Mouse (Mus musculus): ENCODE measurements around the gene Plpp3. TPM values are rescaled to one million over a fixed set of nuclear protein-coding genes. Genes with fewer than 3 reads are reported as not detected.
A peak's percentile ranks its signal among the peaks of the same experiment; 100 is the strongest.

Plpp3 gene
- polyA plus RNA-seq, 1 experiment from 2014 or later = 14.2 TPM

- peaks cover 3% of the 10 kb centered on the region; the same call in 1 of the 2 replicates for H3K4me1 ChIP-seq (replicated peaks)
- H3K9me3 ChIP-seq (replicated peaks) = no peaks in the 10 kb centered on the region
- H3K4me2 ChIP-seq = no peak overlapping the region
- ATAC-seq (ENCODE audit: insufficient read depth) = no peak
- no peak overlapping the region for H3K9ac ChIP-seq
- no peak overlapping the region for H3K27ac ChIP-seq (replicated peaks)
- no peaks in the 10 kb centered on the region for H3K36me3 ChIP-seq (replicated peaks)
- no peaks in the 10 kb centered on the region for H3K27me3 ChIP-seq
- 34% methylated on average over 3 of the region's 3 CpGs for WGBS (ENCODE audit: insufficient replicate concordance)
- no peak overlapping the region for H3K4me3 ChIP-seq (replicated peaks)
These were observed 14.3 kb downstream of the Plpp3 start for GRCm38 (mm10) chr4:105171432-105171831.

- H3K4me3 ChIP-seq (replicated peaks) = no peak overlapping the region
- H3K4me2 ChIP-seq = no peak overlapping the region
- no peak overlapping the region for H3K9ac ChIP-seq
- 67% methylated on average over 4 of the region's 4 CpGs for WGBS (ENCODE audit: insufficient replicate concordance)
- H3K27ac ChIP-seq (replicated peaks) = no peak overlapping the region
- H3K4me1 ChIP-seq (replicated peaks) = no peaks in the 10 kb centered on the region
- no peak for ATAC-seq (ENCODE audit: insufficient read depth)
- no peaks in the 10 kb centered on the region for H3K36me3 ChIP-seq (replicated peaks)
- H3K27me3 ChIP-seq = no peaks in the 10 kb centered on the region
- no peaks in the 10 kb centered on the region for H3K9me3 ChIP-seq (replicated peaks)
These were observed 17.6 kb downstream of the Plpp3 start for GRCm38 (mm10) chr4:105174778-105175177.

GRCm38 (mm10) chr4:105175255-105176035 lies 18.3 kb downstream of the Plpp3 start:
- H3K9ac ChIP-seq = no peak overlapping the region
- ATAC-seq (ENCODE audit: insufficient read depth) = no peak
- 69% methylated on average over 16 of the region's 16 CpGs for WGBS (ENCODE audit: insufficient replicate concordance)

GRCm38 (mm10) chr4:105181014-105181658 lies 24.0 kb downstream of the Plpp3 start:
- no peak overlapping the region for H3K4me3 ChIP-seq (replicated peaks)
- H3K27ac ChIP-seq (replicated peaks) = no peak overlapping the region
- H3K9ac ChIP-seq = no peak overlapping the region
- H3K4me1 ChIP-seq (replicated peaks) = no peaks in the 10 kb centered on the region
- no peak for ATAC-seq (ENCODE audit: insufficient read depth)
- H3K4me2 ChIP-seq = no peak overlapping the region
- H3K27me3 ChIP-seq = no peaks in the 10 kb centered on the region
- H3K9me3 ChIP-seq (replicated peaks) = no peaks in the 10 kb centered on the region
- no peaks in the 10 kb centered on the region for H3K36me3 ChIP-seq (replicated peaks)
- 59% methylated on average over 16 of the region's 16 CpGs for WGBS (ENCODE audit: insufficient replicate concordance)

More at GRCm38 (mm10) chr4:105175255-105176035, 18.3 kb downstream of the Plpp3 start:
- no peaks in the 10 kb centered on the region for H3K27me3 ChIP-seq
- no peaks in the 10 kb centered on the region for H3K4me1 ChIP-seq (replicated peaks)
- H3K9me3 ChIP-seq (replicated peaks) = no peaks in the 10 kb centered on the region
- no peak overlapping the region for H3K4me2 ChIP-seq
- H3K36me3 ChIP-seq (replicated peaks) = no peaks in the 10 kb centered on the region
- H3K4me3 ChIP-seq (replicated peaks) = no peak overlapping the region
- H3K27ac ChIP-seq (replicated peaks) = no peak overlapping the region

GRCm38 (mm10) chr4:105181659-105182167 lies 24.6 kb downstream of the Plpp3 start:
- no peak overlapping the region for H3K9ac ChIP-seq
- H3K27ac ChIP-seq (replicated peaks) = no peak overlapping the region
- no peak overlapping the region for H3K4me2 ChIP-seq
- no peak for ATAC-seq (ENCODE audit: insufficient read depth)
- no peak overlapping the region for H3K4me3 ChIP-seq (replicated peaks)
- no peaks in the 10 kb centered on the region for H3K27me3 ChIP-seq
- H3K9me3 ChIP-seq (replicated peaks) = no peaks in the 10 kb centered on the region
- WGBS (ENCODE audit: insufficient replicate concordance) = 52% methylated on average over 3 of the region's 3 CpGs
- no peaks in the 10 kb centered on the region for H3K36me3 ChIP-seq (replicated peaks)
- H3K4me1 ChIP-seq (replicated peaks) = no peaks in the 10 kb centered on the region

- 47% methylated on average over 5 of the region's 5 CpGs for WGBS (ENCODE audit: insufficient replicate concordance)
- Histone ChIP-seq H3K4me2 (no peak overlapping the region), H3K4me1 (replicated peaks) (0 out of 2 replicates have a peak, but pooled peaks cover 2% of the 10 kb centered on the region), H3K9me3 (replicated peaks) (no peaks in the 10 kb centered on the region), H3K36me3 (replicated peaks) (no peaks in the 10 kb centered on the region), H3K4me3 (replicated peaks) (no peak overlapping the region), H3K9ac (no peak overlapping the region), H3K27ac (replicated peaks) (no peak overlapping the region), H3K27me3 (no peaks in the 10 kb centered on the region)
- no peak for ATAC-seq (ENCODE audit: insufficient read depth)
These were observed 25.1 kb downstream of the Plpp3 start for GRCm38 (mm10) chr4:105182249-105182648.

GRCm38 (mm10) chr4:105184490-105184889 lies 27.3 kb downstream of the Plpp3 start:
- H3K4me1 ChIP-seq (replicated peaks) = 0 out of 2 replicates have a peak, but pooled peaks cover 9% of the 10 kb centered on the region
- 60% methylated on average over 4 of the region's 4 CpGs for WGBS (ENCODE audit: insufficient replicate concordance)
- H3K36me3 ChIP-seq (replicated peaks) = no peaks in the 10 kb centered on the region
- ATAC-seq (ENCODE audit: insufficient read depth) = no peak
- no peak overlapping the region for H3K4me2 ChIP-seq
- H3K9ac ChIP-seq = no peak overlapping the region
- no peak overlapping the region for H3K4me3 ChIP-seq (replicated peaks)
- no peaks in the 10 kb centered on the region for H3K27me3 ChIP-seq
- no peak overlapping the region for H3K27ac ChIP-seq (replicated peaks)
- no peaks in the 10 kb centered on the region for H3K9me3 ChIP-seq (replicated peaks)

- no peak overlapping the region for H3K27ac ChIP-seq (replicated peaks)
- no peak overlapping the region for H3K9ac ChIP-seq
- H3K36me3 ChIP-seq (replicated peaks) = no peaks in the 10 kb centered on the region
- 62% methylated on average over 6 of the region's 6 CpGs for whole genome bisulfite sequencing (ENCODE audit: insufficient replicate concordance)
- H3K27me3 ChIP-seq = no peaks in the 10 kb centered on the region
- no peak overlapping the region for H3K4me3 ChIP-seq (replicated peaks)
- ATAC-seq (ENCODE audit: insufficient read depth) = no peak
- H3K4me2 ChIP-seq = no peak overlapping the region
- 0 out of 2 replicates have a peak, but pooled peaks cover 9% of the 10 kb centered on the region for H3K4me1 ChIP-seq (replicated peaks)
- H3K9me3 ChIP-seq (replicated peaks) = no peaks in the 10 kb centered on the region
These were observed 27.8 kb downstream of the Plpp3 start for GRCm38 (mm10) chr4:105184924-105185323.

- Histone ChIP-seq H3K36me3 (replicated peaks) (no peaks in the 10 kb centered on the region), H3K4me1 (replicated peaks) (peaks cover 17% of the 10 kb centered on the region; the same call in 1 of the 2 replicates), H3K9ac (no peak overlapping the region), H3K27me3 (no peaks in the 10 kb centered on the region), H3K4me2 (no peak overlapping the region), H3K27ac (replicated peaks) (peak overlapping the region; percentile 19; the same call in 1 of the 2 replicates), H3K4me3 (replicated peaks) (no peak overlapping the region), H3K9me3 (replicated peaks) (no peaks in the 10 kb centered on the region)
- WGBS (ENCODE audit: insufficient replicate concordance) = 65% methylated on average over 10 of the region's 10 CpGs
- no peak for ATAC-seq (ENCODE audit: insufficient read depth)
These were observed 29.5 kb downstream of the Plpp3 start for GRCm38 (mm10) chr4:105186654-105187053.

GRCm38 (mm10) chr4:105187873-105188272 lies 30.7 kb downstream of the Plpp3 start:
- Histone ChIP-seq H3K9me3 (replicated peaks) (no peaks in the 10 kb centered on the region), H3K9ac (no peak overlapping the region), H3K27ac (replicated peaks) (peak overlapping the region; percentile 57; the same call in 1 of the 2 replicates), H3K4me3 (replicated peaks) (no peak overlapping the region), H3K4me1 (replicated peaks) (peaks cover 17% of the 10 kb centered on the region; the same call in 1 of the 2 replicates), H3K4me2 (no peak overlapping the region), H3K27me3 (no peaks in the 10 kb centered on the region), H3K36me3 (replicated peaks) (no peaks in the 10 kb centered on the region)
- 62% methylated on average over 7 of the region's 7 CpGs for WGBS (ENCODE audit: insufficient replicate concordance)
- ATAC-seq (ENCODE audit: insufficient read depth) = no peak

GRCm38 (mm10) chr4:105188801-105189200 lies 31.7 kb downstream of the Plpp3 start:
- no peak overlapping the region for H3K4me3 ChIP-seq (replicated peaks)
- 0 out of 2 replicates have a peak overlapping the region, but pooled peaks have one; percentile 57 for H3K27ac ChIP-seq (replicated peaks)
- H3K9me3 ChIP-seq (replicated peaks) = no peaks in the 10 kb centered on the region
- WGBS (ENCODE audit: insufficient replicate concordance) = 50% methylated on average over 7 of the region's 7 CpGs
- H3K4me1 ChIP-seq (replicated peaks) = peaks cover 17% of the 10 kb centered on the region; the same call in 1 of the 2 replicates
- H3K9ac ChIP-seq = no peak overlapping the region
- H3K27me3 ChIP-seq = no peaks in the 10 kb centered on the region
- H3K4me2 ChIP-seq = 0 out of 2 replicates have a peak overlapping the region, but pooled peaks have one; percentile 10
- no peaks in the 10 kb centered on the region for H3K36me3 ChIP-seq (replicated peaks)
- ATAC-seq (ENCODE audit: insufficient read depth) = peak; percentile 28; the same call in 1 of the 2 replicates
